Mouse (Mus musculus) layer of hippocampus, postnatal 10 days (tissue): Measurements from ENCODE around the gene Mogat2. TPM values are rescaled to one million over a fixed set of nuclear protein-coding genes. Genes with fewer than 3 reads are reported as not detected.

Experiments used
- DNase-seq, 2 experiments: peaks; one replicate each; pipeline ENCODE4 v3.0.0; 2021; ENCODE audit warnings: low spot score in 2 of 2
- total RNA-seq, 2 experiments: library from RNA; stranded (reverse); gene quantifications; 2 replicates each; pipeline ENCODE4 v1.2.3; 2021

Gene Mogat2
- total RNA-seq, 2 experiments from 2014 or later, result not detected

DNA sequence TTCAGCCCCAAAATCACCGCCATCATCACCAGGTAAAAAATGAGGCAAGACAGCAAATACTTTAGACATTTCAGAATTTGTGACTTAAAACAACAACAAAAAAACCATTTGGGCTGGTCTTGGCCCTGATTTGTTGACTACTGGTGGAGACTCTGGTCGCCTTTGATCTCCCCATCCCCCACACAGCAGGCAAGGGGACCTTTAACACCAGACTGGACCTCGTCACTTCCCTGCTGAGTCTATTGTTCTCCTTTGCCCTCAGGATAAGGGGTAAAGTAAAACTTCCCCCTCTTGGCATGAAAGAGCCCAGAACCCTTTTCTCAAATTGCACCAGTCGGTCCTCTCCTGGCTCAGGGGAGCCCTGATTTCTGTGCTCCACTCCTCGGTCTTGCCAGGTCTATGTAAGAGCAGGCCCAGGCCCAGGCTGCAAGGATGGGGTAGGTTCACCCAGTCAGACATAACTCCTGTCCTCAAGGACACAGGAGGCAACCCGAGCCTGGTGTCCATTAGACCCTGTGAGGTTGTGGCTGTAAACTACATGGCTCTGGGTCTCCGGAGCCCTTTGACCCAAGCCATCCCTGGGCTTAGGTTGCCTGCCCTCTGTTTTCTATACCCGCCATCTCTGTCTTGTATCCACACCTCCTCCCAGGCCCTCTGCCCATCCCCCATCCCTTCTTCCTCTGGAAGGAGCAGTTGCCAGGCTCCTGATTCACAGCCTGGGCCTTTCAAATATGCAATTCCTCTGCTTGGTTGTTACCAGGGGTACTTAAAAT lies 1.3 kb downstream of the Mogat2 start:
- DNase-seq, result no peak

DNA sequence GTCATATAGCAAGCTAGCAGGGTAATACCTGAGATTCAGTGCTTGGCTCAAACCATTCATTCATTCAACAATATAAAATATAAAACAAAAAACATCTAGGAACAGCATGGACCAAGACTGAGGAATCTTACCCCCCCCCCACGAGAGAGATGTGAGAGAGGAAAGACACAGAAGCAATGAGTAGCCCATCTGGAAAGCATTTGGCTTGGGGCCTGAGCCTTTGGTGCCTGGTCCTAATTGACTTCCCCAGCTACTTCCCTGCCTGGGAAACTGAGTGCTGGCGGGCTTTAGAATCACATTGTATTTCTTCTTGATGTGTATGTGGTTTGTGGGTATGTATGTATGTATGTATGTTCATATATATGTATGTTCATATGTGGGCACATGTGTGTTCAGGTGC lies 2.8 kb downstream of the Mogat2 start:
- DNase-seq, result no peak

DNA sequence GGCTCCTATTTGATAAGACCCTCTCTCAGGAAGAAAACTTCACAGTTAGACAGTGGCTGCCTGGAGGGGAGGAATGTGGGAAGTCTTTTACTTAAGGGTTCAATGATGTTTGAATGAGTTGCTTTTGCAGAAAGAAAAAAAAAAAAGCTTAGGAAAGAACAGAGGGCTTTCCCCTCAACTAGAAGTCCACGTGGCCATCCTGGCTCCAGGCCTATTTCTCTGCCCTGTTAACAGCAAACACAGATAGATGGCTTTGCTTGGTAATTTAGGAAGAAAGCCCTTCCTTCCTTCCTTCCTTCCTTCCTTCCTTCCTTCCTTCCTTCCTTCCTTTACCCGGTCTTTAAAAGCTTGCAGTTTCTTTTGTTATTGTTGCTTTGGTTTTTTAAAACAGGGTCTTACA lies 3.5 kb downstream of the Mogat2 start:
- no peak for DNase-seq

DNA sequence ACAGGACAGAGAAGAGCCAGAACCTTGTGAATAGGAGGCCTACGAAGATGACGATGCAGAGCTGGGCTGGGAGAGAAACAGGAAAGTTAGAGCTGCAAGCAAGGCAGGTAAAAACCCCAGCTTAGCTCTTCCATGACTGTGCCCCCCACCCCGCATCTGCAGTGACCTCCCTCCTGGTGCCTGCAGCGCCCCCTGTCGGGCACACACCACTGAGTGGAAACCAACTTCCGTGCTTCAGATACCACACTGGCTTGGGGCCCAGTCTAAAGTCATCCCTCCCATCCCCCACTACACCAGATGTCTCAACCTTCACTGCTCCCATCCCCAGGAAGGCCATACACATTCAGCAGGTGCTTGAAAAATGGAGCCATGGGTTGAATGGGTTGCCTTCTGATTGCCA lies 5.8 kb downstream of the Mogat2 start:
- DNase-seq, result no peak

DNA sequence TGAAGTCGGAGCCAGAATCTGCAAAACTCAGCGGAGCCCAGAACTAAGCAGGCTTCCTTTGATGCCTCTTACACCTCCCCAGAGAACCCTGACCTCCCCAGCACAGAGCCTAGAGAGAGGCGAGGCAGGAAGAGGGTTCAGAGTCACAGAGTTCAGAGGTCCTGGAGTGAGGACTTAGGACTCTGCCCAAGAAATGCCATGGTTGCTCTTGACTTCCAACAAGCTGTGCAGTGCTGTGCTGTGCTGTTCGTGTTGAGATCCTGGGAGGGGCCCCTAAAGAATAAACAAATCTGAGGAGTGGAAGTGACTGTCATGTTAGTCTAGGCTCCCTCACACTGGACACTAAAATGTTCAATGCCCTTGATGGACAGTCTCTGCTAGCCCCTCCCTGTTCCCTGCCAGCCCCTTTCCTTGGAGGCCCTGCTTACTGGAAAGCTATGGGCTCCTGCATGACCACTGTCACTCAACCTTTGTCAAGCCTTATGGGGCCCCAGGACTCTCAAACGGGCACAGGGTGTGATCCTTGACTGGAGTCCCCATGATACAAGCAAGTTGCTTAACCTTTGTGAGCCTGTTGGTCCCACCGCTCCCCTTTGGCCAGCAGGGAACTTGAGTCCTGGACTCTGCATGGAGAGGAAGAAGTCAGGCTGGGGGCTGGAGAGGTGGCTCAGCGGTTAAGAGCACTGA lies 8.2 kb downstream of the Mogat2 start:
- DNase-seq, result no peak

DNA sequence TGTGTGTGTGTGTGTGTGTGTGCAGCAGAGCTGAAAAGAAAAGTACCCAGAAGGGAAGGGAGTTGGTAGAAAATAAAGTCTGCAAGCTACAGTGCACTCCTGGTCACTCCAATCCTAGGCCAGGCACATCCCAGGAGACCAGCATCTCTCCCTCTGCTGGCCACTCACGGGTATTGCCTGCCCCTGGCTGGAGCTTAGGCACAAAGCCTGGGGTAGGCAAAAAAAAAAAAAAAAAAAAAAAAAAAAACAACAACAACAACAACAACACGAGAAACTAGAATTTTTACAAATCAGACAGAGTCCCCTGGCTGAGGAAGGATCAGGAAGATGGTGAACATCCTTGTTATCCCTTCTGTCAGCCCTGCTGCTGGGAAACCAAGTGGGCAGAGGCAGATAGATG lies 9.0 kb downstream of the Mogat2 start:
- peak; percentile 37 to 43 for DNase-seq

DNA sequence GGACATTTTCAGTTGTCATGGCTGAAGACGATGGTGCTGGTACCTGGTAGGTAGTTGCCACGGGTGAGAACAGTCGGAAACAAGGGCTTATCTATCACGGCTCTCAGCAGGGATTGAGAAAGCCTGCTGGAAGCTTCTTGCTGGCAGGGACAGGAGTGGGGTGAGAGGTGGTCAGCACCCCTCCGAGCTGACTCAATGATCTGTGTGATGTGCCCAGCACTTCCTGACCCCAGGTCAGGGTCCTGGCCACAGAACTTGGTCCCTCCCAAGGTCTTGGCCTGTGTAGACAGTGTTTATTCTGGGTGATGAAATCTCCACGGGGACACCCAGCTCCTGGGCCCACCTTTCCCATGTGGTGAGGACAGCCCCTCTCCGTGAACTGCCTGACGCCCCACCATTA lies 9.6 kb downstream of the Mogat2 start:
- no peak for DNase-seq

DNA sequence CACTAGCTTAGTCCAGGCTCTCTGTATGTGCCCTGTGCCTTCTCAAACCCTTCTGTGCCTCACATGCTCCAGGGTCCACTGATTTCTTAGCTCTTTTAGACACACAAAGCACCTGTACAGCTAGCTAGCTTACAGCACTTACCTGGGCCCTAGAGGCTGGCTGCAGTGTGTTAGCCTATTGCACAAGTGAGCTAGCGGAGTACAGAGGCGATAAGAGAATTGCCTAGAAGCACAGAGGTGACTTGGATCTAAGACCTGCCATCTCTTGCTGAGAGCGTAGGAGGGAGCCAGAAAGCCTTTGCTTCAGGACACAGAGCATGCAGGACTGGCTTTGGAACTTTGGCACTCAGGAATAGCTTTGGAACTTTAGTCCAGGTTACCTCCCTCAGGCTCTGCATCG lies 11.2 kb downstream of the Mogat2 start:
- no peak for DNase-seq

DNA sequence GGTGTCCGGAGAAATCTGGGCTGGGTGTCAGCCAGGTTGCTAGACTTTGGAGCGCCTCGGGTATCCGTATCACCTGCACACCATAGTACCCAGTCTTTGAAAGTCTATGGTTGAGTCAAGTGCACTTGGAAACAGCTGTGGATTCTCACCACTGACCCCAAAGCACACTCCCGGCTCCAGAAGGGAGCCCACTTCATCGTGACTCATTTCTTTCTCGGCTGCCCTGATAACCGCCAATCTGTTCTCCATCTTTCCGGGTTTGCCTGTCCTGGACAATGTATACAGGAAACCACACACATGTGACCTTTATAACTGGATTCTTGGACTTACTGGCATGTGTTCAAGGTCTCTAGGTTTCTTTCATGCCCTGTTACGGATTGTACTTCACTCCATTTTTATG lies 11.8 kb downstream of the Mogat2 start:
- no peak for DNase-seq

DNA sequence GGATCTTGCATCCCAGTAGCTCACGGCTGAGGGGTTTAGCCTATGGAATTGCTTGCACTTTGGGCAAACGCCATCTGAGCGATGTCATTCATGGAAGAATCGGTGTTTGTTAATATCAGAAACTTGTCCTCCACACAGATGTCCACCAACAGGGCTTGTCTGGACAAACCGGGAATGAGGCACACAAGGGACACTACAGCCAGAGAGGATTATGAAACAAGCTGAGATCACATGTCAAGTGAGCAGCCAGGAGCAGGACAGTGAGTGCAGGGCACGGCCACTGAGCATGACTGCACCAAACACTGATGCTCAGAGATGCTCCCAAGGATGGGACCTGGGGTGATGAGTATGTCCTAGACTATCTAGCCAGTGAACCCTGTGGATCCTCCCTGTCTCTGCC lies 13.0 kb downstream of the Mogat2 start:
- no peak for DNase-seq

DNA sequence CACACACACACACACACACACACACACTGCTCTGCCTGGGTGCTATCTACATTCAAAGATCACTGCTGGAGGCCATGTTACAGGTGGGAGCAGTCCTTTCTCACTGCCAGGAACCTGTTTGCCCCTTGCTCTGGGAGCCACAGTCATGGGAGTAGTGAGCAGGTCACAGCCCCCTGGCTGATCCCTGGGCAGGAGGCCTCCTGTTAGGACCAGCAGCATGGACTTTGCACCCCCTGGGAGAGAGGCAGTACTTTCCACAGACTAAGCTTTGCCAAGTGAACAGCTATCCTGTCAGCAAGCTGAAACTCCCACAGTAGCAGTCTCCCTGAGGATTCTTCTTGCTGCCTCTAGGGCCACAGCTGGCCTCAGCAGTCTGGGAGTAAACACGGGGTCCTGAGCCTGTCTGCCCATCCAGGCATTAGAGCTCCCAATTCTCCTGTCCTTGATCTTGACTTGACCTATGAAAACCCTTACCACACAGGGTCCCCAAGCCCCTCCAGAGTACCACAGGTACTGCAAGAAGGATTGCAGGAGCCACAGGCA lies 13.7 kb downstream of the Mogat2 start:
- DNase-seq, result no peak

DNA sequence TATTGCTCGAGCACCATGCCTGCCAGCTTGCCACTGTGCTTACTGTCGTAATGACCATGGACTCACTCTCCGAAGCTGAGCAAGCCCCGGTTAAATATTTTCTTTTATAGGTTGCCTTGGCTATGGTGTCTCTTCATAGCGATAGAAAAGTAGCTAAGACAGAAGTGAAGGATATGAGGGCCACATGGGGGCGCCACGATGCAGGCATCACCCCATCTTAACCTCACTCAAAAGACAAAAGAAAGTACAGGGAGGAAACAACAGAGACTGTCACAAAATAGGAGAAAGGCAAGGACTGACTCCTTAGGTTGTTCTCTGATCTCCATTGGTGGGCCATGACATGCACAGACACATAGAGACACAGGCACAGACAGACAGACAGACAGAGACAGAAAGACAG lies 14.2 kb downstream of the Mogat2 start:
- DNase-seq, result no peak

DNA sequence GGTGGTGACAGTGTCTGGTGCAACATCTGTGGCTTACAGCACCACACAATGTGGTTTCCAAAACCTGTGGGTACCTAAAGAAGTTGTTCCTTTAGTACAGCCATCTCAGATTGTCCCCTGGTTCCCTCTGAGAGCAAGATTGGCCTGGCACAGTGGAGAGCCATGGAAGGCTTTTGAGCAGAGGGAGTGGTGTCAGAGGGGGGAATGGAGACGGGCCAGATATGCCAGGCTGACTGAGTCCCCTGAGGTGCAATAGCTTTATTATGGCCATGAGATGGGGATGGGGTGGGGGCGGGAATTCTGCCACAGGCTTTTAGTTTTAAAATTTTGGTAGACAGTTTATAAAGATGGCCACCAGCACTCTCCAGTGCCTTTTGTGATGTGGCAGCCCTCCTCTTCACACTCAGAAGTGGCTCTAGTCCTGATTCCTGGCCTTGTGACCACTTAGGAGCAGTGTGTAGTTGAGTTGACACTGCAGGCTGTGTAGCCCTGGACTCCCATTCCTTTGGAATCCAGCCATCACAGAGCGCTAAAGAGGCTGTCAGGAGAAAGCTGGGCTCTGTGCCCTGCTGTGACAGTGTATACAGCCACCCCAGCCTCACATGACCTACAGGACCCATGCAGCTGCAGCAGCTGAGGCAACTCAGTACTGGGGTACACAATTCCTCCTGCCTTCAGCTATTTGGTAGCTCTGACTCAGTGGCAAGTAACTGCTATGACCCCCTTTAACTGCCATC lies 20.9 kb downstream of the Mogat2 start:
- peak in 1 of 2 experiments; percentile 51 for DNase-seq

DNA sequence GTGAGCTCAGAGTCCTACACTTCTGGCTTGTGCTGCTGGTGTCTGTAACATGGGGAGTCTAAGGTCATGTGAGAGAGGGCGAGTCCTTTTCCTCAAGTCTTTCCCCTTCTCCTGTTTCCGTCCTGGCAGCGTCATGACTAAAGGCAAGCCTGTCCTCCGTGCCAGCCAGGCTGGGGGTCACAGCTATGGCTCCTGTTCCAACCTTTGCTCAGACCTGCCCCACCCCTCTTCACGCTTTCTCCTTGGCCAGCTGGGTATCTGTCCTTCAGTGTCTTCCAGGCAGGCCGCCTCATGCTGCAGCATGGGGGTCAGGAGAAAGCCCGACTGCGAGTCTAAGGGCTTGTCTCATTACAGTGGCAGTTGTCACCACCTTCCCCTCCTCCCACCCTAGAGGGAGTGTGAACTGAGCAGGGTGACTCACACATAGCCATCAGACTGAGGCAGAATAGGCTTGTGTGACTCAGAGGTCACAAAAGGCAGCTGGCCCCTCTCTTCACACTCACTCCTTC lies 23.0 kb downstream of the Mogat2 start:
- no peak for DNase-seq

DNA sequence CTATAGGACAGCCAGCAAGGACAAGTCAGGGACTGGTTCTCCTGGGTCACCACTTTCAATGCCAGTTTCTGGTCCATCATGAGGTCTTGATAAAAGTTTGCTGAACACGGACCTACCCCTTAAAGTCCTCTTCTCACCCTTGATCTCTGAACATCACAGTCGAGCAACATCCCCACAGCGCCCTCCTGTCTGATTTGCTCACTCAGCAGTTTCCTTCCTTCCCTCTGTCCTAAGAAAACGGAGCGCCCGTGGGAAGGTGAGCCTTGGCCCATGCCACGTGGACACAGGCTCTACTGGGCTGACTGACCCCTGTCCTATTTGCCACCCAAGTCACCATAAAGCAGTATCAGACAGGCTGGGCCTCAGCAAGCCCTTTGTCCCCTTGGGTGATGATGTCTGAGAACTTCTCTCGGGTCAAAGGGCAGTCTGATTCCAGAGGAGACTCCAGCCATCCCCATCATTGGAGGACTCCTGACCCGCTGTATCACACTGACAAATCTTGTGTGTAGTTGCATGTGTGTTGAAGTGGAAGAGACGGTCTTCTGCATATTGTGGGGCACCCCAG lies 23.7 kb downstream of the Mogat2 start:
- no peak for DNase-seq

DNA sequence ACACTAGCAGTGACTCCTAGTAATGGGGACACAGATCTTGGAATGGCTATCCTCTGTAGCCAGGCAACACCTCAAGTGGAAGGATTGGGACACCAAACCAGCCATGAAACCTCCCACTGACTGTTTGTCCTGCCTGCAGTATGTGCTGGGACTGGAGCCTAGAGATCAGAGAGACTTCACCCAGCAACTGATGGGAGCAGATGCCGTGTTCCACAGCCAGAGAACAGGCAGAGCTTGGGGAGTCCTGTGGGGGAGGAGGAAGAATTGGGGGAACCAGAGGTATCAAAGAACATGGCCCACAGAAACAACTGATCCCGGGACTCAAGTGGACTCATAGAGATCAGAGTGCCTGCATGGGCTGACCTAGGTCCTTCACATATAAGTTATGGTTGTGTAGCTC lies 24.7 kb downstream of the Mogat2 start:
- peak in 1 of 2 experiments; percentile 14 for DNase-seq

DNA sequence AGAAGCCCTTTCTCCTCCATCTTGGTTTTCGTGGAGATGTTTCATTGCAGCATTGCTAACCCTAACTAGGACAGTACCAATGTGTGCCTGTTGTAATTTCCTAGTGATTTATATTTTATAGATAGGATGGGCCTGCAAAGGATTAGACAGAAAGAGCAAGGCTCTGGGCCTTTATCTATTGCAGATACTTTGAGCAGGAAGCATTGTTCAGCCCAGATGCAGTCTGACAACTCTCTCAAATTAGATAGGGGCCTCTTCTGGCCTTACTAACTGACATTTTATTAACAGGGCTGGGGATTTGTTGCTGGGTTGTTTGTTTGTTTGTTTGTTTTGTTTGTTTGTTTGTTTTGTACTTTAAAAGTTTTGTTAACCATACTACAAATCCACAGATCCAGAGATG lies 25.4 kb downstream of the Mogat2 start:
- DNase-seq, result no peak

DNA sequence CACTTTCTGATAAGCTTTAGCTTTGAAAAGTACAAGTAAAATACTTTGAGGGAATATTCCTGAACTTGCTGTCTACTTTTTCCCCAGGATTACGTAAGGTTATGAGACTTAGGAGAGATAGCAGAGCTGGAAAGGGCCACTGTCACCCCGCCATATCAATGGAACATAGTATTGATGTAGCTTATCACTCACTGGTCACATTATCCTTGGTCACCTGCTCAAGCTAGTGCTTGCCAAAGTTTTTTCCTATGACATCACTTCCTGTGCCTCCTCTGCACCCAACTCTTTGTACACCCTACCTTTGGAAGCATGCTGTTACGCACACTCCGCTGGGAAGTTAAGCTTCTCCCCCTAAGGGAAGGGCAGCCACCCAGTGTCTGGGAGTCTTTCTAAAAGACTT lies 29.7 kb downstream of the Mogat2 start:
- no peak for DNase-seq

DNA sequence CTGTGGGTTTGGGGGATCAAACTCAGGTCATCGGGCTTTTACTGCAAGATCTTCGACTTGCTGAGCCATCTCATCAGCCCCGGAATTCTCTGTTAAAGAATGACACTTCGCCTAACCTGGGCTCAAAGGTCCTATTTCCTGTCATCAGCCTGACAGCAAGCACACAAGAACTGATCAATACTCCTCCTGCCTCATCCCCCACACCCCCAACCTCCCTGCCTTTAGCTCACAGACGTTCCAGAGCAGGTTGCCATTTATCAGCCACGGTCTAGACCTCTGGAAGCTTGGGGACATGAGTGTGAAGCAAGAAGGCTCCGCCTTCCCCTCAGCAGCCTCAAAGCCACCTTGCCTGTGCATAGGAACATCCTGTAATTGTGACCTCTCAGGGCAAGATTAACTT lies 32.1 kb downstream of the Mogat2 start:
- DNase-seq, result no peak

DNA sequence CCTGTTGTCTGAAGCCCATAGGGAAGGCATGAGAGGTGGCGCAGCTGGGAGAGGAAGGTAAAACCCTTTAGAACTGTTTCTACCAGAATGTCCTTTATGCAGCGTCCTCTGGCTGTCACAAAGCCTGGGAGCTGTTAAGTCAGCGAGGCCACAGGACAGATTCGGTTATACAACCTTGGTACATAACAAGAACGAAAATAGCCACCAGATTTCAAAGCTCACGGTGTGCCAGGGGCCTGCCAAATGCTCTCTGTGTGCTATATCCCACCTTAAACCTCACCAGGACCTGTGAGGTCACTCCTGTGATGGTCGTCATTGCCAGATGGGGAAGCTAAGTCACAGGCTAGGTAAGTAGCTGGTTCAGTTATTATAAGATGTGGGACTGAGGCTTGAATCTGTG lies 36.3 kb downstream of the Mogat2 start:
- no peak for DNase-seq

DNA sequence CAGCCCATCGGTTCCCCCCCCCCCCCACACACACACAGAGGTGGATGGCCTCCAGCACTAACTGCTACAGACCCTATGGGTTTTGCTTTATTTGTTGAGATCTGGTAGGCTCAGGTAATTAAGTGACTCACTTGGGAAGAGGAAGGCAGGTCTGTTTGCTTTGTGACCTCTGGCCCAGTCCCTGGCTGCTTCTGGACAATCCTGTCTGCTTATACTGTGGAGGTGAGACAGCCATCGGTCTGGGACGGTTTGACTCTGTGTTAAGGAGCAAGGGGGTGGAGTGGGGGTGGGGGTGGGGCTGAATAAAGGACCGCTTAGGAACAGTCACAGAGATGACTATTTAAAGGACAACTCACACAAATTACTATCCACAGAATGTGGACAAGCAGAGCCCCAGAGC lies 38.1 kb downstream of the Mogat2 start:
- DNase-seq, result no peak
